Mouse (Mus musculus): Measurements from ENCODE around the gene Nprl2. TPM values are rescaled to one million over a fixed set of nuclear protein-coding genes. Genes with fewer than 3 reads are reported as not detected.

Gene Nprl2
- total RNA-seq, 4 experiments from 2014 or later: 10.4 to 13.4 (median 11.0) TPM

GRCm38 (mm10) chr9:107534408-107535202 is 7.4 kb upstream of the Nprl2 start:
- no peak for DNase-seq (ENCODE audit: low spot score in 2 of 2)

GRCm38 (mm10) chr9:107538231-107538630 is 3.8 kb upstream of the Nprl2 start:
- no peak for DNase-seq (ENCODE audit: low spot score in 2 of 2)

DNA sequence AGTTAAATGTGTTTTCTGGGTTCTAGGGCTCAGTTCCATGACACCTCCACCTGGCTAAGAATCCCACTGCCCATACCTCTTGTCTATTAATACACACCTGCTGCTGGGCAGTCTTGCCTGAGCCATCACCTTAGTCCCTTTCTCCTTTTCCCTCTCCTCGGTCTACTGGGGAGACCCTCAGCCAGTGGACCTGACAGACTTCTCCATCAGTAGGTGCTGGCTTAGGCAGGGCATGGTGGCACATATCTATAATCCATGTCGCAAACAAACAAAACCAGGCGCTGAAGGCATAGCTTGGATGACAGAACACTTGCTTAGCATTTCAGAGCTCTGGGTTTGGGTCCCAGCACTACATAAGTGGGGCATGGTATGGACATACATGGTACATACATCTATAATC is 3.3 kb upstream of the Nprl2 start:
- no peak for DNase-seq (ENCODE audit: low spot score in 2 of 2)

DNA sequence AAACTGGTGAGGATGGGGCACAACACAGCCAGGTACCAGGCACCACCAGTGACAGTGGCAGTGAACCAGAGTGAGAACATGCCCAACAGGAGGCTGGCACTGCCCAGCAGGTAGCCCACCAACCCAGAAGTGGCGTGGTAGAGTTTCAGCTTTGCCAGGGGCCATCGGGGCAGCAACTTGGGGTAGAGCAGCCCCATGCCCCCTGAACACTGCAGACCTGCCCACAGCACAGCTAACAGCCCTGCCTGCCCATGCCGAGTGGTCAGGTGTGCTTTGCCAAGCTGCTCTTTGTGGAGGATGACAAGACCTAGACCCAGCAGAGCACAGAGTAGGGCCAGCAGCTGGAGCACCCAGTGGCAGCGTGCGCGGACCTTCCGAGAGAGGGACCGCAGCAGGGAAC is 2.1 kb upstream of the Nprl2 start:
- no peak for DNase-seq (ENCODE audit: low spot score in 2 of 2)

- no peak for DNase-seq (ENCODE audit: low spot score in 2 of 2)
These were observed 1.6 kb upstream of the Nprl2 start for GRCm38 (mm10) chr9:107540420-107540819.

- no peak for DNase-seq (ENCODE audit: low spot score in 2 of 2)
These were observed 1.0 kb upstream of the Nprl2 start for GRCm38 (mm10) chr9:107541005-107541404.

GRCm38 (mm10) chr9:107542352-107542686 is 293 bp downstream of the Nprl2 start:
- no peak for DNase-seq (ENCODE audit: low spot score in 2 of 2)

DNA sequence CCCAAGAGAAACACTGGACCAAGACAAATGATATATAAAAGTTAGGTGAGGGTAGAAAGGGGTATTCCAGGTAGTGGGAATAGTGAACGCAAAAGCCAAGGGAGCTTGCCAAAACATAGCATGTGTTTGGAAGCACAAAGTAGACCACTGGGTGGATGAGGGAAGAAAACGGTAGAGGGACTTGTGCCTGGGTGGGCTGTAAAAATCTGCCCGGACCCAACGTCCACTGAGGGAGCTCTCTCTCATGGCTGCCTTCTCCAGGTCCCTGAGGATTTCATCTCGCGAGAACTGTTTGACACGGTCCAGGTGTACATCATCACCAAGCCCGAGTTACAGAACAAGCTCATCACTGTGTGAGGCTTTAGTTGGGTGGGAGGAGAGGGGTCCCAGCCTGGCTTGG is 695 bp downstream of the Nprl2 start:
- no peak for DNase-seq (ENCODE audit: low spot score in 2 of 2)

GRCm38 (mm10) chr9:107543299-107543698 is 1.3 kb downstream of the Nprl2 start:
- DNase-seq (ENCODE audit: low spot score in 2 of 2): no peak

- no peak for DNase-seq (ENCODE audit: low spot score in 2 of 2)
These were observed 2.2 kb downstream of the Nprl2 start for GRCm38 (mm10) chr9:107544196-107544700.

DNA sequence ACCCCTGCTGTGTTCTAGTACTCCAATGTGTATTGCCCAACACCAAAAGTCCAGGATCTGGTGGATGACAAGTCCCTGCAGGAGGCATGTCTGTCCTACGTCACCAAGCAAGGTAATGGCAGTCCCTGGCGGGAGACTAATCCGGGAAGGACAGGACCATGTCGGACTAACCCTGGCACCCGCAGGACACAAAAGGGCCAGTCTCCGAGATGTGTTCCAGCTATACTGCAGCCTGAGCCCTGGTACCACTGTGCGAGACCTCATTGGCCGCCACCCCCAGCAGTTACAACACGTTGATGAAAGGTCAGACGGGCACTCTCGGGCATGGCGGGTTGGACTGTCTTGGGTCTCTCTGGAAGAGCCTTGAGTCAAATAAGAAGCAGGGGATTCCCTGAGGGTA is 2.7 kb downstream of the Nprl2 start:
- no peak for DNase-seq (ENCODE audit: low spot score in 2 of 2)

GRCm38 (mm10) chr9:107545199-107545598 is 3.2 kb downstream of the Nprl2 start:
- no peak for DNase-seq (ENCODE audit: low spot score in 2 of 2)

DNA sequence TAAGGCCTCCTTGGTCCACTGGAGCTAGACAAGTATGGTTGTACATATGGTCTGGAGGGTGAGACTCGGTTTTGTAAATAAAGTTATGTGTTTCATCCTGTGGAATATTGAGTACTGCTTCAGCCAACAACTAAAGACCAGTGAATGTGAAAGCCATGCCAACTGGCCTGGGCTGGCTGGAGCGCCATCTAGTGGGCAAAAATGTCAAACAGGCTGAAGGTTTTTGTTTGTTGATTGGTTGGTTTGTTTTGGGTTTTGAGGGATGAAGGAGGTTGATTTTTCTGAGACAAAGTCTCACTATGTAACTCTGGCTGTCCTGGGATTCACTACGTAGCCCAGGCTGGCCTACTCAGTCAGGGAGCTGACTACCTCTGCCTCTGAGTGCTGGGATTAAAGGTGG is 3.6 kb downstream of the Nprl2 start:
- DNase-seq (ENCODE audit: low spot score in 2 of 2): peak in 1 of 2 experiments; percentile 60

- DNase-seq (ENCODE audit: low spot score in 2 of 2): peak; percentile 72 to 79
These were observed 5.0 kb downstream of the Nprl2 start, which contains the start of gene Zmynd10 for GRCm38 (mm10) chr9:107547026-107547425. Gene Zmynd10, plus strand, starts transcription at chr9:107547298.

GRCm38 (mm10) chr9:107547957-107548356 is 5.9 kb downstream of the Nprl2 start:
- no peak for DNase-seq (ENCODE audit: low spot score in 2 of 2)

- DNase-seq (ENCODE audit: low spot score in 2 of 2): no peak
These were observed 6.8 kb downstream of the Nprl2 start for GRCm38 (mm10) chr9:107548820-107549219.

GRCm38 (mm10) chr9:107549297-107550074 is 7.5 kb downstream of the Nprl2 start:
- DNase-seq (ENCODE audit: low spot score in 2 of 2): no peak

GRCm38 (mm10) chr9:107550491-107551116 is 8.6 kb downstream of the Nprl2 start:
- DNase-seq (ENCODE audit: low spot score in 2 of 2): no peak

DNA sequence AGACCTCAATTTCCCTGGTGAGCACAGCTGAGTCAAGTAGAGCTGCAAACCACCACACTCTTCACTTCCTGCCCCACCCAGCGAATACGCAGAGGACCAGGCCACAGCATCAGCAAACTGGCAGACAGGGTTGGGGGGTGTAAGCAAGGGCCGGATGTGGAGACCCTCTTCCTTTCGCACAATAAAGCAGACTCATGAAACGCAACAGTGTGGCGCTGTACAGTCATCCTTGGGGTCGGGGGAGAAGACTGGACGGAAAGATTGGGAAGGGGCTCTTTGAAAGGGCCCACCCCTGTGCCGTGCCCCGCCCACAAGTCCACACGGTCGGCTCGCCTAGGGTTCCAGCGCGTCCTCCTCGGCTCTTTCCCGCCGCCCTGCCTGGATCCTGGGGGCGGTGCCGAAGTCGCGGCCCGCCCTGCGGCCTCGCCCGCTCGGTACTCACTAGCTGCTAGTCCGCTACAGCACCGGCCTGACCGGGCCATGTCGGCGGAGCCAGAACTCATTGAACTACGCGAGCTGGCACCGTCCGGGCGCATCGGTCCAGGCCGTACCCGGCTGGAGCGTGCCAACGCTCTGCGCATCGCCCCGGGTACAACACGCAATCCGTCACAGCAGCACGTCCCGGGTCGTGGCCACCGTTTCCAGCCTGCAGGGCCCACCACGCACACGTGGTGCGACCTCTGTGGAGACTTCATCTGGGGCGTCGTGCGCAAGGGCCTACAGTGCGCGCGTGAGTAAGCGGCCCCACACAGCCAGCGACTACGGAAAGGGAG is 9.3 kb downstream of the Nprl2 start, which contains the start of gene Rassf1:
Rassf1 (plus strand) TSS at position 439 of the 773 bp plus-strand sequence.
- DNase-seq (ENCODE audit: low spot score in 2 of 2): peak in 1 of 2 experiments; percentile 58

DNA sequence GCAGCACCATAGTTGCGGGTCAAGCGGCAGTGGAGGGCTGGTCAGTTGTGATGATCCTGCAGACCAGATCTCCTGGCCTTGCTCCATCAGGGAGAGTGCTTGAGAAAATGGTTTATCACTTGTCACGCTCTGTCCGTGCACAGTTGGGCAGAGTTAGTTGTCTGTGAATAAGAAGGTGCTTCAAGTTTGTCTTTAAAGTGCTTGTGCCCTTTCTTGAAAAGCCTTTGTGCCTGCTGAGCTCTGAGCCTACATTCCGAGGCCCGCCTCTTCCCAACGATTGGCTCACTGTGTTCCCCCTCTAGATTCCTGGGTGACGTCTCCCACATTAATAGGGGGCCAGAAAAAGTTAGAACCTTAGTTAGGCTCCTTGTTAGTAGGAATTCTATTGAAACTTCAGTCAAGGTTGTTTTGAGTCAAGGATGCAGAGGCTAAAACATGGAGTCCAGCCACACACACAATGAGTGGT is 9.9 kb downstream of the Nprl2 start:
- DNase-seq (ENCODE audit: low spot score in 2 of 2): no peak

All from gastrocnemius, adult 8-10 months (tissue).